Mouse (Mus musculus): Measurements from ENCODE around the gene Pitpnm1.

DNA sequence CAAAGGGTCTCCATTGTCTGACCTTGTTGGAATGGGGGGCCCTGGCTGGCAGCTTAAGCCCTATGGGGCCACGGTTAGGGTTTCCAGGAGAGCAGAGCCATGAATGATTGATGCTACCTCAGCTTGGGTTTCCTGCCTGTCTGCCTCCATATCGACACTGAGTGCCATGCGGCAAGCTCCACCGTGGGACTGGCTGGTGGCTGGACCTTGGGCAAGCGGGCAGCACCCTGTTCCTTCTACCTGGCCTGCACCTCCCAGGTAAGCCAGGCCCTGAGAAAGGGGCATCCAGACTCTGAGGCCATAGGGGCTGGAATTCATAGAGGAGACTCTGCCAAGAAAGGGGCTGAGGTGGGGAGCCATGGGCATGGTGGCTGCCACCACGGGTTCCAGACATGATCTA is 40.3 kb downstream of the Pitpnm1 start:
- no peak for TF ChIP-seq CTCF (IDR thresholded peaks at IDR 0.05; ENCODE audit: borderline replicate concordance, insufficient read depth, low read length)
- TF ChIP-seq POLR2A (IDR thresholded peaks at IDR 0.05; ENCODE audit: low read depth, low read length), result no peak
